Mouse (Mus musculus) brain, embryonic 14.5 days (tissue): ENCODE data around the gene Thsd7a.

Experiments
- CTCF ChIP-seq: fragments of 200-500 bp; IDR thresholded peaks from 2 replicates; pipeline ENCODE4 v1.5.1; 2012; ENCODE audit warnings: inconsistent platforms, mild to moderate bottlenecking, moderate library complexity, borderline replicate concordance; ENCODE audit not compliant: insufficient read depth, insufficient read length; ENCODE audit errors: extremely low read depth
- POLR2A ChIP-seq: fragments of 200-500 bp; IDR thresholded peaks from 2 replicates; pipeline ENCODE4 v1.6.1; 2012; ENCODE audit warnings: mild to moderate bottlenecking, inconsistent platforms, borderline replicate concordance; ENCODE audit not compliant: poor library complexity, insufficient read depth, insufficient read length, severe bottlenecking; ENCODE audit errors: extremely low read depth

DNA sequence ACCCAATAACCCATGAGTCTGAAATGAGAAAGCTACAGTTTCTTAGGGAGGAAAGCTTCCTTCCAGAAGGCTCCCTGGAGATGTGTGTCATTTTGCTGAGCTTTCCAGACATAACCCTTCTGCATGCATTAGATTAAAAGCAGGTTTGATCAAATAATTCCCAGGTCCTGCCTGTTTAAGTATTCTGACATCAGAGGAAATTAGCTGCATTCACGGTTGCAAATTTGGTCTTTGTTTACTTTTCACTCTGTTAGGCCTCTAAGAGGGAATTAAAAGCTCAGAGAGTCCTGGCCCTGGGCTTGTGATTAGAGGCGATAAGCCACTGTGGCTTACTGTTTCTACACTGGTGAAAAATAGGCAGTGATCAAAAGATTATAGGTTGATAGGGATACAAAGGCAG is 1.2 kb upstream of the Thsd7a start:
- no peak for TF ChIP-seq CTCF
- TF ChIP-seq POLR2A = no peak
